Mouse (Mus musculus) ES-E14 (cell line): ENCODE data around the gene Ncor1.

Experiments used
- CHD2 ChIP-seq: IDR thresholded peaks from 2 replicates; pipeline ENCODE4 v1.6.1; 2014; ENCODE audit warnings: mild to moderate bottlenecking, low read depth, low read length, inconsistent platforms
- HCFC1 ChIP-seq: IDR thresholded peaks from 2 replicates; pipeline ENCODE4 v1.6.1; 2012; ENCODE audit warnings: low read length, inconsistent platforms, borderline replicate concordance; ENCODE audit not compliant: insufficient read depth
- MAFK ChIP-seq: IDR thresholded peaks from 2 replicates; pipeline ENCODE4 v1.6.1; 2014; ENCODE audit warnings: mild to moderate bottlenecking, low read depth, low read length, inconsistent platforms; ENCODE audit not compliant: insufficient read depth
- ZNF384 ChIP-seq: IDR thresholded peaks from 2 replicates; pipeline ENCODE4 v1.6.1; 2012; ENCODE audit warnings: low read depth, low read length, inconsistent platforms

DNA sequence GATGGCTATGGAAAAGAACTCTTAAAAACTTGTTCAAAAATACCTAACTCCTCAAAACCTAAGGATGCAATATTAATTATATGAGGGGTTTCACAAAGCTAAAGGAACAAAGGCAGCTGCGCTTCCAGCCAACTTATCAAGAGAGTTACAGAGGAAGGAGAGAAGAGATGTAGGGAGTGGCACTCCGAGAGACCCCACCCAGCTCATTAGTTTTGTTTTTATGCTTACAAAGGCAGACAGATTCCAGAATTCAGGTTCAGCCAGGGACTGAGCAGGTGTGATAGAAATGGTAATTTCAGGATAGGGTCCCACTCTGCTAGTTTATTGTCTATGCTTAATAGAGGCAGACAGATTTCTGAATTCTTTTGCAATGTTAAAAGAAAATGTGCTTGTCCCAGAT, 103.1 kb downstream of the Ncor1 start:
- no peak for TF ChIP-seq MAFK
- TF ChIP-seq ZNF384: no peak
- peak; percentile 56; the same call in 1 of the 2 replicates for TF ChIP-seq CHD2
- TF ChIP-seq HCFC1: no peak
